Mouse (Mus musculus) brain, embryonic 14.5 days (tissue): ENCODE results near the gene Gm42791. TPM values are rescaled to one million over a fixed set of nuclear protein-coding genes. Genes with fewer than 3 reads are reported as not detected.

Experiments
- DNase-seq: peaks from one replicate; pipeline ENCODE4 v3.0.0-alpha.2; 2011; ENCODE audit warnings: low read depth
- CTCF ChIP-seq: fragments of 200-500 bp; IDR thresholded peaks from 2 replicates; pipeline ENCODE4 v1.5.1; 2012; ENCODE audit warnings: inconsistent platforms, mild to moderate bottlenecking, moderate library complexity, borderline replicate concordance; ENCODE audit not compliant: insufficient read depth, insufficient read length; ENCODE audit errors: extremely low read depth
- POLR2A ChIP-seq: fragments of 200-500 bp; IDR thresholded peaks from 2 replicates; pipeline ENCODE4 v1.6.1; 2012; ENCODE audit warnings: mild to moderate bottlenecking, inconsistent platforms, borderline replicate concordance; ENCODE audit not compliant: poor library complexity, insufficient read depth, insufficient read length, severe bottlenecking; ENCODE audit errors: extremely low read depth
- polyA plus RNA-seq: library from polyadenylated mRNA; depleted of rRNA; stranded (reverse); fragments of >200 nt; gene quantifications from 2 replicates; pipeline ENCODE4 v1.2.3, GENCODE M21; 2012; rRNA removed

Gene Gm42791
- polyA plus RNA-seq, 1 experiment = not detected

GRCm38 (mm10) chr5:148879218-148879617 lies 115.7 kb downstream of the Gm42791 start:
- TF ChIP-seq CTCF (peak; percentile 48; the same call in 1 of the 2 replicates), POLR2A (no peak)
- no peak for DNase-seq

DNA sequence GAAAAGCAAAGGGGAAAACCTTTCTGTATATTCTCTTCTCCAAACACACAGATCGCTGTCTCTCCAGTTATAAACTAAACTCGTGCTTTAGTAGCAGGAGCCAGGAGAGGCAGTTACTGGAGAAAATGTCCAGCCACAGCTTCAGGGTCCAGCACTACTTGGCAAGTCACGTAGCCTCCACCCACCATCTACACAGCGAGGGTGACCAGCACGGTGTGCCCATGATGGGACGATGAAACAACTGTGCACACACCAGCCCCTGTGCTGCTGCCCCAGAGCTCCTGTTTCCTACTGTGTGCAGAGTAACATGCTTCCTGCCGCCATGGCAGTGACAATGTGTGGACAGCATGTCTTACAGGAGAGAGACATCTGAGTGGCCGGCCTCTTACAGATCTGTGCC lies 121.8 kb downstream of the Gm42791 start:
- TF ChIP-seq POLR2A (no peak), CTCF (no peak)
- DNase-seq = no peak

GRCm38 (mm10) chr5:148869583-148869982 lies 125.4 kb downstream of the Gm42791 start:
- TF ChIP-seq CTCF (no peak), POLR2A (no peak)
- DNase-seq = no peak

- no peak for TF ChIP-seq CTCF
- TF ChIP-seq POLR2A = no peak
- DNase-seq = no peak
Observed at GRCm38 (mm10) chr5:148867766-148868165, 127.2 kb downstream of the Gm42791 start.

GRCm38 (mm10) chr5:148867171-148867570 lies 127.8 kb downstream of the Gm42791 start:
- DNase-seq = no peak
- TF ChIP-seq POLR2A = no peak
- no peak for TF ChIP-seq CTCF

GRCm38 (mm10) chr5:148866571-148866970 lies 128.4 kb downstream of the Gm42791 start:
- no peak for DNase-seq
- no peak for TF ChIP-seq POLR2A
- no peak for TF ChIP-seq CTCF

DNA sequence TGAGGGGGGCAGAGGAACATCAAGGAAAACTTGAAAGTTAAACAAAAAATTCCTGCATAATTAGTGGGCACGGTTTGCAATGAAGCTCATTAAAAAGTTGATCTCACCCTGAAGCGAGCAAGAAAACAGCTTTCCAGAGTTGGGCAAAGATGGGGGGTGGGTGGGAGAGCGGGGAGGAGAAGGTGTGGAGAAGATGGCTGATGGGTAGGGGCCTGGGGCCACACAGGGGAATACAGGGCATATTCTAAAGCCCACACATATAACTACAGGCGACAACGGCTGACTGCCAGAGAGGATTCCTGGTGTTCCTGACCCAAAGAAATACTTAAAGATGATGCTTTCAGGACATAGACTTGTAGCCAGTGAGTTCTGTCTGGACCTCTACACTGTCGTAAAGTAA lies 131.5 kb downstream of the Gm42791 start:
- peak; percentile 74 for DNase-seq
- TF ChIP-seq POLR2A (no peak), CTCF (no peak)

GRCm38 (mm10) chr5:148862853-148863252 lies 132.1 kb downstream of the Gm42791 start:
- peak; percentile 15 for DNase-seq
- TF ChIP-seq CTCF = no peak
- no peak for TF ChIP-seq POLR2A

- TF ChIP-seq POLR2A (no peak), CTCF (no peak)
- peak; percentile 41 for DNase-seq
Observed at GRCm38 (mm10) chr5:148862136-148862535, 132.8 kb downstream of the Gm42791 start.

DNA sequence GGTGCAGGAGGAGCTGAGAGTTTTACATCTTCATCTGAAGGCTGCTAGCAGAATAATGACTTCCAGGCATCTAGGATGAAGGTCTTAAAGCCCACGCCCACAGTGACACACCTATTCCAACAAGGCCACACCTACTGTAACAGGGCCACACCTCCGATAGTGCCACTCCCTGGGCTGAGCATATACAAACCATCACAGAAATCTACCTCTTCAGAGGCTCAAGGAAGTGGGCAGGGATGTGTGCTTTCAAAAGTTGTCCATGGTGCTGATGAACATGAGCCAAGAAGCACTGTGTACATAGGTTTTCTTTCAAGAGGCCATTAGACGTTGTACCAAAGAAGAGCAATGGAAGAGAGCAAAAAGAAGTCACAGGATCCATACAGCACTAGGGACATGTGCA lies 137.4 kb downstream of the Gm42791 start:
- no peak for DNase-seq

GRCm38 (mm10) chr5:148855047-148855446 lies 139.9 kb downstream of the Gm42791 start:
- TF ChIP-seq CTCF = no peak
- TF ChIP-seq POLR2A = no peak
- DNase-seq = no peak

More for the DNA sequence above, 137.4 kb downstream of the Gm42791 start:
- TF ChIP-seq POLR2A = no peak
- TF ChIP-seq CTCF = no peak

- peak; percentile 83 for DNase-seq
- TF ChIP-seq CTCF = no peak
Observed at GRCm38 (mm10) chr5:148854166-148854565, 140.8 kb downstream of the Gm42791 start.

DNA sequence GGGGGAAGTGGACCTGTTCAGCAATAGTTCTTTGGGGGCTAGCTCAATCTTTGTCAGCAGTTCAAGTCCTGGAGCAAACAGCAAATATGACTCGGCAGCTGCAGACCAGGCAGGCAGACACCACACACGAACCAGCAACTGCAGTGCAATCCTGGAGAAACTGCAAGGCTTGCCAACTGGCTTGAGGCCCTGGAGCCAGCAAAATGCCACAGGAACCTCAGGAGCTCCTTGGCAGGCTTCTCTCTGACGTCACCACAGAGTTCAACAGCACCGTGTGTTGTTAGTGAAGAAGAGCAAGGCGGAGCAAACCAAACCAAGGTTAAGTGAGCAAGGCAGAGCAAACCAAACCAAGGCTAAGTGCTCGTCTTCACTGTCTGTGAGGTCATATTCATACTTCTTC lies 145.4 kb downstream of the Gm42791 start:
- peak; percentile 33 for DNase-seq
- TF ChIP-seq CTCF (no peak), POLR2A (no peak)

DNA sequence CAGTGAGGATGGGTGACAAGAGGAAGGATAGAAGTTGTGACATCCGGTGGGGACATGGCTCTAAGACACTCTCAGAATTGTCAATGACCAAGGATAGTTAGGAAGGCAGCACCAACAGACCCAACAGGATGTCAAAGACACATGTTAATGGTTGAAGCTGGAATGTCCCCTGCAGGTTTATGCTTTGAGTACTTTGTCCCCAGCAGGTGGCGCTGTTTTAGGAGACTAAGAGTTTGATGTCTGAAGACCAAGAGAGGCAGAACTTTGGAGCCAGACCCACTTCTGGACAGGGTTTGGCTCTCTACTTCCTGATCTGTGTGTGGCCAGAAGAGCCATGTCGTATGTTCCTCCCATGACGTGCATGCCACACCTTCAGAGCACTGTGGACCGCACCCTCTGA lies 147.9 kb downstream of the Gm42791 start:
- DNase-seq = no peak
- TF ChIP-seq POLR2A (no peak), CTCF (peak; percentile 26; the same call in 1 of the 2 replicates)

Other genes starting within 250 kb of the Gm42791 start
- gene Katnal1, start 65.8 kb downstream of the Gm42791 start, polyA plus RNA-seq = 21.4 and 27.0 TPM in 2 replicates
- 29.2 and 38.7 TPM in 2 replicates for gene Uspl1, start 189.2 kb upstream of the Gm42791 start, polyA plus RNA-seq
- gene Hmgb1, start 189.3 kb upstream of the Gm42791 start, polyA plus RNA-seq = 268 and 316 TPM in 2 replicates